Comparison of ENCODE assay signal across 10 mouse cellular contexts in the genomic region with DNA sequence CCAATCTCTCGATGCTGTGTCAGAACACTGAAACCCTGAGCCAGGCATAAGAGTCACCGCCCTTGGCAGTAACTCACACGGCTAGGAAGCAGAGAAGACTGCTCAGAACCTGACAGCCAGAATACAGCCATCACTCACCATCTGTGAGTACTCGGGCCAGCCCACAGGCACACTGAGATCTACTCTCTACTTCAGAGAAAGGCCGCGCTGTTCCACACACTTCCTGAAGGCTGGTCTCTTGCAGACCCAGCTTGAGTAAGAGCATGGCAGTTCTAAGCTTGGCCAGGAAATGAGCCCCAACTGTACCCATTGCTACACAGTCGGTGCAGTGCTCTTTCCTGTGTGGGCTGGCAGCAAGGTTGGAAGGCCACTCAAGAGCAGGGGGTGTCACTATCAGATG. TPM values are rescaled to one million over a fixed set of nuclear protein-coding genes. Genes with fewer than 3 reads are reported as not detected.
DNase-seq lines count a peak whose midpoint lies in the region; ATAC-seq lines count a peak whose summit lies in the region.
"Had no signal": no experiment of that assay in that cellular context is flagged by ENCODE, and none has a peak within 500 bp of the region (broad histone marks: within the 10 kb centered on the region; RNA-seq: fewer than 3 reads in every experiment).

No protein-coding gene starts in this region.

- peak overlapping the region; percentile 26 for H3K4me2 ChIP-seq in liver, embryonic 13.5 days
- no peak overlapping the region for H3K4me2 ChIP-seq in intestine, embryonic 16.5 days (ENCODE audit: low read depth, low read length)
- H3K4me2 ChIP-seq: limb, embryonic 15.5 days had no signal

- no peak overlapping the region for H3K4me3 ChIP-seq in liver, embryonic 13.5 days (replicated peaks)
- no peak overlapping the region for H3K4me3 ChIP-seq in intestine, embryonic 16.5 days (ENCODE audit: low read length)
- H3K4me3 ChIP-seq: limb, embryonic 15.5 days had no signal

- DNase-seq in cerebellum, adult 18-20 months: peak; percentile 19 to 28
- no peak for DNase-seq in cerebellum, postnatal 4 days (ENCODE audit: low spot score in 2 of 2)
- no peak for DNase-seq in liver, embryonic 13.5 days
- DNase-seq in natural killer cell, adult 2 months (ENCODE audit: low spot score in 2 of 2): peak; percentile 57 to 72
- no peak for DNase-seq in urinary bladder, postnatal 4 days (ENCODE audit: low spot score in 2 of 2)
- no peak for DNase-seq in gastrocnemius, postnatal 10 days
- DNase-seq: right cerebral cortex, adult 18-20 months had no signal

- 29% methylated on average over 7 of the region's 7 CpGs for WGBS in liver, embryonic 13.5 days (ENCODE audit: insufficient replicate concordance)
- 75% methylated on average over 7 of the region's 7 CpGs for WGBS in intestine, embryonic 16.5 days

- H3K4me1 ChIP-seq in liver, embryonic 13.5 days (replicated peaks): peaks cover 94% of the 10 kb centered on the region
- no peaks in the 10 kb centered on the region for H3K4me1 ChIP-seq in intestine, embryonic 16.5 days (ENCODE audit: control insufficient read depth, insufficient read depth, low read length)
- H3K4me1 ChIP-seq: limb, embryonic 15.5 days had no signal

- no peaks in the 10 kb centered on the region for H3K9me3 ChIP-seq in liver, embryonic 13.5 days (replicated peaks)
- H3K9me3 ChIP-seq in intestine, embryonic 16.5 days (ENCODE audit: control insufficient read depth, low read length): no peaks in the 10 kb centered on the region
- H3K9me3 ChIP-seq: limb, embryonic 15.5 days had no signal

- peak; percentile 79 for ATAC-seq in CD4-positive, CD25-positive, alpha-beta regulatory T cell, adult 4 months
- ATAC-seq in liver, embryonic 13.5 days (ENCODE audit: low read depth): peak; percentile 47
- no peak for ATAC-seq in intestine, embryonic 16.5 days

- H3K27ac ChIP-seq in liver, embryonic 13.5 days: peak overlapping the region; percentile 99
- no peak overlapping the region for H3K27ac ChIP-seq in intestine, embryonic 16.5 days (ENCODE audit: low read length)
- H3K27ac ChIP-seq: limb, embryonic 15.5 days had no signal

- H3K9ac ChIP-seq in liver, embryonic 13.5 days: peak overlapping the region; percentile 59
- no peak overlapping the region for H3K9ac ChIP-seq in intestine, embryonic 16.5 days (ENCODE audit: low read depth, low read length)
- H3K9ac ChIP-seq: limb, embryonic 15.5 days had no signal

- peaks cover 75% of the 10 kb centered on the region for H3K36me3 ChIP-seq in liver, embryonic 13.5 days
- peaks cover 2% of the 10 kb centered on the region; the same call in 1 of the 2 replicates for H3K36me3 ChIP-seq in intestine, embryonic 16.5 days (ENCODE audit: control insufficient read depth, insufficient read depth, low read length)

- no peaks in the 10 kb centered on the region for H3K27me3 ChIP-seq in liver, embryonic 13.5 days
- H3K27me3 ChIP-seq in intestine, embryonic 16.5 days (replicated peaks; ENCODE audit: control insufficient read depth, insufficient read depth, low read length): no peaks in the 10 kb centered on the region
- H3K27me3 ChIP-seq: limb, embryonic 15.5 days had no signal

RNA-seq across cellular contexts. Expression of gene Tbc1d2b, which starts 27.7 kb away (rescaled TPM):
- 10 to 100 TPM; 11.3 to 12.1 TPM for polyA plus RNA-seq in CD4-positive, CD25-positive, alpha-beta regulatory T cell, adult 4 months (2017; shearing (Covaris generic))
- 6.5 and 8.2 TPM in 2 replicates for polyA plus RNA-seq in liver, embryonic 13.5 days (2015; fragmentation: Nextera tagmentation; extraction: Ambion mirVana)
- 9.3 and 11.0 TPM in 2 replicates for polyA plus RNA-seq in intestine, embryonic 16.5 days (2015; fragmentation: Nextera tagmentation; extraction: Ambion mirVana)
- total RNA-seq in gastrocnemius, postnatal 10 days (2021): 10 to 100 TPM; 22.2 to 23.3 TPM

Comparison
In these comparisons a context has a peak if more than half of its experiments do, and no peak if none do; other contexts are left out.
1. DNase-seq: peak in cerebellum, adult 18-20 months (2 of 2) and natural killer cell, adult 2 months (2 of 2); none in cerebellum, postnatal 4 days (0 of 2), liver, embryonic 13.5 days (single experiment), urinary bladder, postnatal 4 days (0 of 2) and gastrocnemius, postnatal 10 days (single experiment).